Mouse (Mus musculus) small intestine, adult 2 months (tissue): ENCODE data around the gene Fam216b.

Experiments
- CTCF ChIP-seq: fragments of 200-500 bp; IDR thresholded peaks from 2 replicates; pipeline ENCODE4 v1.5.1; 2012; ENCODE audit warnings: low read depth, mild to moderate bottlenecking, control low read depth, inconsistent platforms, low read length, moderate library complexity, mixed read lengths; ENCODE audit not compliant: insufficient replicate concordance, insufficient read length; ENCODE audit errors: extremely low read depth
- POLR2A ChIP-seq: fragments of 200-500 bp; IDR thresholded peaks from 2 replicates; pipeline ENCODE4 v1.6.1; 2012; ENCODE audit warnings: low read depth, mild to moderate bottlenecking, control low read depth, inconsistent platforms, low read length, moderate library complexity

DNA sequence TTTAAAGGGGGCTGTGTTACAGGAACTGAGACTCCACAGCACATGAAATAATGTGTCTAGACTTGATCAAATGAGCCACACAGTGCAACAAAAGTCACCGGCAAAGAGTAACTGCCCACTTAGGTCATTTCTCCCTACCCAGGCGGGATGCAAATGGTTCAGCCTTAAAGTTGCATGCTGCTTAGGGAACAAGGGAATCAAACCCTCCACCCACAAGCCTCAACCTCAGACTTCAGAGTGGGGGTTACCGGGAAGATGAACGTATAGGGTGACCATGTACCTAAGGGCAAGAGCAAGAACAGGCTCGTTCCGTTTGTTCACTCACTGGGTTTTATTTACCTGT lies 28.2 kb downstream of the Fam216b start:
- TF ChIP-seq POLR2A (no peak), CTCF (no peak)
